Mouse (Mus musculus) stomach, embryonic 14.5 days (tissue): ENCODE results near the gene Ak3. TPM values are rescaled to one million over a fixed set of nuclear protein-coding genes. Genes with fewer than 3 reads are reported as not detected.

ENCODE experiments used
- ATAC-seq: fragments of 200-750 bp; cut with Nextera tagmentation; 2 replicates; pipeline ENCODE4 v1.8.0; 2017; ENCODE audit warnings: low read depth, moderate TSS enrichment; ENCODE audit not compliant: insufficient number of reproducible peaks, insufficient read depth, low FRiP score
- H3K27ac ChIP-seq: fragments of 300-500 bp; sonication (generic); 2 replicates; pipeline ENCODE4 v1.5.1; 2014; ENCODE audit warnings: mild to moderate bottlenecking, low read length, moderate library complexity, mixed read lengths
- H3K27me3 ChIP-seq: fragments of 300-500 bp; sonication (generic); 2 replicates; pipeline ENCODE4 v1.6.1; 2014; ENCODE audit warnings: low read length, control low read depth, mixed read lengths; ENCODE audit not compliant: control insufficient read depth, insufficient read depth
- H3K36me3 ChIP-seq: fragments of 300-500 bp; sonication (generic); 2 replicates; pipeline ENCODE4 v1.6.1; 2014; ENCODE audit warnings: mild to moderate bottlenecking, control low read depth, low read length, moderate library complexity, mixed read lengths; ENCODE audit not compliant: control insufficient read depth, insufficient read depth
- H3K4me1 ChIP-seq: fragments of 300-500 bp; sonication (generic); 2 replicates; pipeline ENCODE4 v1.6.1; 2014; ENCODE audit warnings: low read length, control low read depth, mixed read lengths; ENCODE audit not compliant: control insufficient read depth, insufficient read depth
- H3K4me2 ChIP-seq: fragments of 300-500 bp; sonication (generic); replicated peaks from 2 replicates; pipeline ENCODE4 v1.6.1; 2014; ENCODE audit warnings: low read depth, low read length, control low read depth
- H3K4me3 ChIP-seq: fragments of 300-500 bp; sonication (generic); 2 replicates; pipeline ENCODE4 v1.5.1; 2014; ENCODE audit warnings: low read depth, low read length, control low read depth
- H3K9ac ChIP-seq: fragments of 300-500 bp; sonication (generic); replicated peaks from 2 replicates; pipeline ENCODE4 v1.6.1; 2014; ENCODE audit warnings: low read depth, mild to moderate bottlenecking, control low read depth, low read length, moderate library complexity, mixed read lengths
- H3K9me3 ChIP-seq: fragments of 300-500 bp; sonication (generic); 2 replicates; pipeline ENCODE4 v1.6.1; 2016; ENCODE audit warnings: low read depth, low read length, control low read depth; ENCODE audit not compliant: control insufficient read depth
- WGBS: fragments of 180-500 bp; shearing (Covaris S2); extraction: QIAGEN DNeasy Blood & Tissue Kit; methylation state at CpG from one replicate; pipeline ENCODE4 v1.1.7; 2014; 5-methylcytosine and 5-hydroxymethylcytosine counted together
- polyA plus RNA-seq: library from polyadenylated mRNA; unstranded; fragments of >200 nt; fragmentation: Nextera tagmentation; extraction: Ambion mirVana; gene quantifications from 2 replicates; pipeline ENCODE4 v1.2.1, GENCODE M21; 2014

The Ak3 gene
- polyA plus RNA-seq, 1 experiment from 2014 or later: 85.1 TPM

DNA sequence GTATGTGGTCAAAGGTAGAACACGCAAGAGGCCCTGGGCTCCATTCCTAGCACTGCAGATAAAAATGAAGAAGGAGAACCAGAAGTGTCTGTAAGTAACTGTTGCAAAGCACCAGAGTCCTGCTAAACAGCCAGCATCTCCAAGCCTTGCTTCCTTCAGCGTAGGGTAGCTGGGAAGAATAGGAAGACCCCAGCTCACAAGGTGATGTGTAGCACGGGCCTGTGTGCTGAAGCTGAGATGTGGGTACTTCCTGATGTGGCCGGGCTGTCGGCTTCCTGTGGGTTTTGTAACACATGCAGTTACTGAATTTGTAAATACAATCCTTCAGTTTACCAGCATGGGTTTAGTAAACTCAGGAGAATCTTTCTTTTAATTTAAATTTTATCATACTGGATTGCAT is 52.4 kb downstream of the Ak3 start:
- Histone ChIP-seq H3K27ac (no peak overlapping the region), H3K4me2 (no peak overlapping the region), H3K36me3 (peaks cover 16% of the 10 kb centered on the region), H3K9me3 (no peaks in the 10 kb centered on the region), H3K4me3 (no peak overlapping the region), H3K9ac (no peak overlapping the region), H3K4me1 (no peaks in the 10 kb centered on the region; the same call in 1 of the 2 replicates), H3K27me3 (no peaks in the 10 kb centered on the region)
- WGBS: 88% methylated on average over 5 of the region's 5 CpGs
- ATAC-seq: no peak

DNA sequence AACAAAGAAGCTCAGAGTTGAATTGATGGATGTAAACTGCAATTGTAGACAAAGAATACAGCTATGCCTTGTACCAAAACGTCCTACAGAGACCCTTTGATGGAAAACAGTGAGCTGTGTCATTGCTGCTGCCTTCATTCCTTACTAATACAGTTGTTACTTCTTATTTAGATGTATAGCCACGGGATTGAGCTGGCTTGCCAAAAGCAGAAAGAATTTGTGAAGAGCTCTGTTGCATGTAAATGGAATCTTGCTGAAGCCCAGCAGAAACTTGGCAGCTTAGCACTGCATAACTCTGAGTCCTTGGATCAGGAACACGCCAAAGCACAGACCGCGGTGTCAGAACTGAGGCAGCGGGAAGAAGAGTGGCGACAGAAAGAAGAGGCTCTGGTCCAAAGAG is 52.9 kb downstream of the Ak3 start:
- WGBS: 74% methylated on average over 7 of the region's 7 CpGs
- Histone ChIP-seq H3K9ac (no peak overlapping the region), H3K9me3 (no peaks in the 10 kb centered on the region), H3K27ac (no peak overlapping the region), H3K4me1 (no peaks in the 10 kb centered on the region; the same call in 1 of the 2 replicates), H3K4me3 (no peak overlapping the region), H3K4me2 (no peak overlapping the region), H3K36me3 (peaks cover 16% of the 10 kb centered on the region), H3K27me3 (no peaks in the 10 kb centered on the region)
- no peak for ATAC-seq

DNA sequence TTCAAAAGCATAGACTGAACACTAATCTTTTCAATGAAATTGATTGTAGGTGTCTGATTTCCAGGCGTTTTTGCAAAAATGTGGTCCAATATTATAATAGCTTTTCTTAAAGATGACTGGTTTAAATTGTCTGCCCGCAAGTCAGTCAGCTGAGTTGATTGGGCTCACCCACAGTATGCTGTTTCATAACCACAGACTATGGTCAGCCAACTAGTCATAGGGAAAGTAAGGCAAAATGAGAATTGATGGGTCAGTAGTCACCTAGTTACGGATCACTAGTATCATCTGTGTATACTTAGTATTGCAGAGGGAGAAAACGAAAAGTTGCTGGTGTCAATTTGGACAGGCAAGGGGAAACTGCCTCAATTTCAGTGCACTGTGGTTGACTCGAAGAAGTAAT is 56.4 kb downstream of the Ak3 start:
- Histone ChIP-seq H3K4me1 (peaks cover 4% of the 10 kb centered on the region; the same call in 1 of the 2 replicates), H3K4me2 (peak overlapping the region; percentile 73), H3K27ac (no peak overlapping the region), H3K4me3 (peak overlapping the region; percentile 87), H3K9ac (peak overlapping the region; percentile 80; the same call in 1 of the 2 replicates), H3K36me3 (peaks cover 12% of the 10 kb centered on the region), H3K27me3 (no peaks in the 10 kb centered on the region), H3K9me3 (no peaks in the 10 kb centered on the region)
- 69% methylated on average over 5 of the region's 5 CpGs for WGBS
- ATAC-seq: no peak

DNA sequence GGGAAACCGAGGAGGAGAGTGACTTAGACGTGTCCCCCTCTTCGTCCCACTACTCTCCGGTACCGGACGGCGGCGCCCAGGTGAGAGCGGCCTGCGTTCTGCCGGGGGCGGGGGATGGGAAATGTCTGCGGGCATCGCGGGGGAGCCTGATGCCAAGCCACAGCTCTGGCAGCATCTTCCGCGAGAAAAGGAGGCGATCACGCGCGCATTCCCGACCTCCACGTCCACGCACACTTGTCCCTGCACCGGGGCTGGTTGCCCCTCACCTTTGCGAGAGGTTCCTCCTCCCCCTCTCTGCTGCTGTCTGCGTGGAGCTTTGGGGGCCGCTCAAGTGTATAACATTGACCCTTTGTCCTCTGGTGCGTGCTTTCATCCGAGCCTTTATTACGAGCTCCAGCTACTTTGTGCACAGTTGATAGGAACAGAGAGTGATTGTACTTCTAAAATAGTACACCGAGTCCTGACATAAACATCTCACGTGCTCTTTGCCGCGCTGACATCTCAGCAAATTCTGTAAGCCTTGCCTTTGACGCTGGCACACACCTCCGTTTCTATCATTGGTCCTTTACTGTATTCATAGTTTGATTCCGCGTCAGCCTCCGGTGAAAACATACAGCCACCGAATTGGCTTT is 57.1 kb downstream of the Ak3 start:
- Histone ChIP-seq H3K9me3 (no peaks in the 10 kb centered on the region), H3K36me3 (peaks cover 10% of the 10 kb centered on the region), H3K4me2 (peak overlapping the region; percentile 73), H3K4me1 (peaks cover 4% of the 10 kb centered on the region; the same call in 1 of the 2 replicates), H3K27me3 (no peaks in the 10 kb centered on the region), H3K9ac (peak overlapping the region; percentile 80), H3K4me3 (peak overlapping the region; percentile 87), H3K27ac (peak overlapping the region; percentile 82)
- no peak for ATAC-seq
- under 1% methylated on average over 38 of the region's 41 CpGs for whole genome bisulfite sequencing

DNA sequence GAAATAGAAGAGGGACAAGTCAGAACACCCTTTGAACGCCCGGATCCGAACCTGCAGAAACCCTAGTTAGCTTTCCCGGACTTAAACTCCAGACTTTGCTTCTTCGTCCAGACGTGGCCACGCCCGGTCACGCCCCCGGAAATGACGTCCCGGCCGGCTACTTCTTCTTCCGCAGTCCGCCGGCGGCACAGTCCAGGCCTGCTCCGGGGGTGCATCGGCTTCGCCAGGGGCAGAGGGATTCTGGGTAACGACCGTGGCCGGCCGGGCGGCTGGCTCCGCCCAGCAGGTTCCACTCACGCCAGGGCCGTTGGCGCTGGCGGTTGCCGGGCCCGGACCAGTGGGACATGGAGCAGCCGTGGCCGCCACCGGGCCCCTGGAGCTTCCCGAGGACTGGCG is 57.6 kb downstream of the Ak3 start, which contains the start of gene Cdc37l1:
Gene Cdc37l1 (plus strand): TSS at position 159 of the 396 bp plus-strand sequence.
- ATAC-seq: peak; percentile 98
- peak within 1 kb of the TSS; percentile 87 for H3K4me3 ChIP-seq
- H3K27me3 ChIP-seq: no peaks in the 10 kb centered on the region
- WGBS: under 1% methylated on average over 37 of the region's 37 CpGs
- H3K4me1 ChIP-seq: peaks cover 4% of the 10 kb centered on the region; the same call in 1 of the 2 replicates
- peak within 1 kb of the TSS; percentile 82 for H3K27ac ChIP-seq
- H3K9me3 ChIP-seq: no peaks in the 10 kb centered on the region
- peak within 1 kb of the TSS; percentile 73 for H3K4me2 ChIP-seq
- H3K9ac ChIP-seq: peak within 1 kb of the TSS; percentile 80
- peaks cover 5% of the 10 kb centered on the region for H3K36me3 ChIP-seq

DNA sequence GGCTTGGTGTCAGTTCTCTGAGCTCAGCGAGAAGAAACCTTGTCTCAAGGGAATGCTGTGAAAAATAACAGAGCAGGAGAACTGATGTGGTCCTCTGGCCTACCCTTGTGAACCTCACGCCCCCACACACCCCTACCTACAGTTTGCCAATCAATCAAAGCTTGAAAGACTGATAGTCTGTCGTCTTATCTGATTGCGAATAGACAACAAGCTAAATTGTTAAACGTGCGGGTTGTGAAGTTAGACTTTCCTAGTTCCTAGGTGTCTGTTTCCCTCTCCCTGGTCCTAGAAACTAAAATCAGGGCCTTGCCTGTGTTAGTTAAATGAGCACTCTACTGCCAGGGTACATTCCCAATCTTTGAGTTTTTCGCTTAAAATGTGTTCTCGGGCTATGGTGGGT is 58.2 kb downstream of the Ak3 start:
- Histone ChIP-seq H3K4me2 (peak overlapping the region; percentile 64), H3K4me1 (peaks cover 4% of the 10 kb centered on the region; the same call in 1 of the 2 replicates), H3K9me3 (no peaks in the 10 kb centered on the region), H3K4me3 (peak overlapping the region; percentile 87), H3K36me3 (no peaks in the 10 kb centered on the region), H3K27ac (peak overlapping the region; percentile 82; the same call in 1 of the 2 replicates), H3K27me3 (no peaks in the 10 kb centered on the region), H3K9ac (peak overlapping the region; percentile 80)
- 32% methylated on average over 8 of the region's 8 CpGs for WGBS
- ATAC-seq: no peak

DNA sequence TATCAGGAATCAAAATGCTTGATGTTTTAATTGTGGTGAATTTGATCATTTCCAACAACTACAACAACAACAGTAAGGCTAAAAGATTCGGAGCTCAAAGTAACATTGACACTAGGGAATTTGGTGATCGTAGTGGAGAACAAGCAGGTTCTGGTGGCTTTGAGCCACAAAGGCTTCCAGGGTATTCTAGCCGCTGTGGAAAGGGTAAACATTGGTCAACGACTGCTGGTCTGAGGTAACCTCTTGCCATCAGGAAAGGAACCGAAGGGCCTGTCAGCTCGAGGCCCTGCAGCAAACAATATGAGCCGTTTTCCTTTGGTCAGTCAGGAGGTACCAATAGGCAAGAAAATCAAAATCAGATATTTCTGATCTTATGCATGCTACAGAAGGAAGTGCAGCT is 65.1 kb downstream of the Ak3 start:
- Histone ChIP-seq H3K9ac (no peak overlapping the region), H3K27me3 (no peaks in the 10 kb centered on the region), H3K36me3 (no peaks in the 10 kb centered on the region), H3K27ac (no peak overlapping the region), H3K4me1 (no peaks in the 10 kb centered on the region), H3K4me2 (no peak overlapping the region), H3K4me3 (no peak overlapping the region), H3K9me3 (no peaks in the 10 kb centered on the region)
- no peak for ATAC-seq
- 60% methylated on average over 7 of the region's 7 CpGs for WGBS

DNA sequence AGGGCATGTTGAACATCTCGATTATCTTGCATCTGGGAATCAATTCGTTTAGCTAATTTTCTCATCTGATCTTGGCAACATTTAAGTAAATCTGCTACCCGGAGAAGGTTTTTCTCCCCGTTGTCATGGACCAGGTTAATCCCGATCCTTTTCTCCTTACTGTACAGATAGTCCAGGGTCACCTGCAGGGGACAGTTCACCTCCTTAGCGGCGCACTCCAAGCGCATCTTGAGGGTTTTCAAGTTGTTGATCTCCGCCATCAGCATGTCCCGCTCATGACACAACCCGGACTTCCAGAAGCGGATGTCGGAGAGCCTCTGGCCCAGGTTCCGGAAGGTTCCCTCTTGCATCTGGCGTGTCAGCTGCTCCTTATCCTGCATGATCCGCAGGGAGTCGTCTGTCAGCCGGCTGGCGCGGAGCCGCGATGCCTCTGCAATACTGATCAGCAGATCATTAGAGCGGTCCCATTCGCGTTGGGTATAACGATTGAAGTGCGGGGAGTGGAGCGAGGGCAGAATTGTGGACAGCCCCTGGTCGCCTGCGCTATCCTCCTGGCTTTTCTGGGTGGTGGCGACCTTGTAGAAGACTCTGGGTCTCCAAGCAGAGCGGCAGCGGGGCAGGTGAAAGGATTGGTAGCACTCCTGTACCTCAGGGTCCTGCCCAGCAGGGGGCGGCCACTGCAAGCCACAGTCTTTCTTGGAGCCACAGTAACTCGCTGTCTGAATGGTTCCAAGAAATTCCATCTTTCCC is 72.7 kb downstream of the Ak3 start:
- no peaks in the 10 kb centered on the region for H3K9me3 ChIP-seq
- WGBS: 17% methylated on average over 35 of the region's 35 CpGs
- no peak overlapping the region for H3K9ac ChIP-seq
- no peak for ATAC-seq
- H3K4me2 ChIP-seq: peak overlapping the region; percentile 59
- H3K4me1 ChIP-seq: no peaks in the 10 kb centered on the region
- no peaks in the 10 kb centered on the region for H3K27me3 ChIP-seq
- no peaks in the 10 kb centered on the region for H3K36me3 ChIP-seq
- no peak overlapping the region for H3K27ac ChIP-seq
- peak overlapping the region; percentile 26 for H3K4me3 ChIP-seq
